9 mouse cellular contexts compared by ENCODE assay signal in genomic region chr7:129662051-129662789, GRCm38 (mm10).
DNase-seq lines count a peak whose midpoint lies in the region.
"Had no signal": no experiment of that assay in that cellular context is flagged by ENCODE, and none has a peak within 500 bp of the region (broad histone marks: within the 10 kb centered on the region; RNA-seq: fewer than 3 reads in every experiment).

No protein-coding gene starts in this region.

- no peak overlapping the region for H3K4me3 ChIP-seq in embryonic facial prominence, embryonic 10.5 days
- no peak overlapping the region for H3K4me3 ChIP-seq in limb, embryonic 10.5 days
- H3K4me3 ChIP-seq: neural tube, embryonic 12.5 days had no signal

- peaks cover 46% of the 10 kb centered on the region for H3K4me1 ChIP-seq in embryonic facial prominence, embryonic 10.5 days
- H3K4me1 ChIP-seq in limb, embryonic 10.5 days = peaks cover 33% of the 10 kb centered on the region

- peak; percentile 23 to 34 for DNase-seq in heart, postnatal 14 days
- DNase-seq in heart, adult 9 months (ENCODE audit: low spot score in 2 of 2) = no peak
- peak; percentile 18 to 25 for DNase-seq in left cerebral cortex, postnatal 25 days (ENCODE audit: low spot score in 2 of 2)
- DNase-seq in left cerebral cortex, adult 8-10 months (ENCODE audit: low spot score in 2 of 2) = no peak
- no peak for DNase-seq in embryonic facial prominence, embryonic 10.5 days (ENCODE audit: low spot score)
- no peak for DNase-seq in limb, embryonic 10.5 days (ENCODE audit: low spot score)
- no peak for DNase-seq in cerebellum, adult 9-10 months
- no peak for DNase-seq in thymus, postnatal 14 days

- 0 out of 2 replicates have a peak overlapping the region, but pooled peaks have one; percentile 6 for H3K27ac ChIP-seq in embryonic facial prominence, embryonic 10.5 days (replicated peaks)
- H3K27ac ChIP-seq in limb, embryonic 10.5 days = peak overlapping the region; percentile 50; the same call in 1 of the 2 replicates
- H3K27ac ChIP-seq: neural tube, embryonic 12.5 days had no signal

- H3K36me3 ChIP-seq in embryonic facial prominence, embryonic 10.5 days (replicated peaks) = no peaks in the 10 kb centered on the region
- H3K36me3 ChIP-seq in limb, embryonic 10.5 days = no peaks in the 10 kb centered on the region
- H3K36me3 ChIP-seq: neural tube, embryonic 12.5 days had no signal

- no peaks in the 10 kb centered on the region for H3K9me3 ChIP-seq in embryonic facial prominence, embryonic 10.5 days
- H3K9me3 ChIP-seq in limb, embryonic 10.5 days (replicated peaks) = no peaks in the 10 kb centered on the region
- H3K9me3 ChIP-seq: neural tube, embryonic 12.5 days had no signal

- H3K27me3 ChIP-seq in embryonic facial prominence, embryonic 10.5 days (replicated peaks; ENCODE audit: low read depth, poor library complexity, severe bottlenecking) = peaks cover 25% of the 10 kb centered on the region; the same call in 1 of the 2 replicates
- peaks cover 97% of the 10 kb centered on the region for H3K27me3 ChIP-seq in limb, embryonic 10.5 days (ENCODE audit: low read depth, poor library complexity, severe bottlenecking)
- H3K27me3 ChIP-seq: neural tube, embryonic 12.5 days had no signal

- intact Hi-C loops in heart, postnatal 14 days (cut with DNase I) = no loop called here
- intact Hi-C loops in left cerebral cortex, postnatal 25 days (cut with DNase I) = no loop called here

- WGBS in embryonic facial prominence, embryonic 10.5 days = 67% methylated on average over 16 of the region's 16 CpGs
- 79% methylated on average over 16 of the region's 16 CpGs for WGBS in limb, embryonic 10.5 days

Comparison
In these comparisons a context has a peak if more than half of its experiments do, and no peak if none do; other contexts are left out.
1. DNase-seq: peak in heart, postnatal 14 days (2 of 2) and left cerebral cortex, postnatal 25 days (2 of 2); none in heart, adult 9 months (0 of 2), left cerebral cortex, adult 8-10 months (0 of 2), embryonic facial prominence, embryonic 10.5 days (single experiment), limb, embryonic 10.5 days (single experiment), cerebellum, adult 9-10 months (single experiment) and thymus, postnatal 14 days (single experiment).